Mouse (Mus musculus) hindbrain, postnatal 0 days (tissue): ENCODE data around the gene Rtn4rl1. TPM values are rescaled to one million over a fixed set of nuclear protein-coding genes. Genes with fewer than 3 reads are reported as not detected.

Source experiments
- ATAC-seq: fragments of 200-750 bp; cut with Nextera tagmentation; 2 replicates; pipeline ENCODE4 v1.8.0; 2017; ENCODE audit warnings: mild to moderate bottlenecking, moderate TSS enrichment, moderate library complexity
- DNase-seq: peaks from one replicate; pipeline ENCODE4 v3.0.0-alpha.2; 2015; ENCODE audit warnings: low spot score
- H3K27ac ChIP-seq: fragments of 300-500 bp; sonication (generic); 2 replicates; pipeline ENCODE4 v1.5.1; 2014; ENCODE audit warnings: mild to moderate bottlenecking
- H3K27me3 ChIP-seq: fragments of 300-500 bp; sonication (generic); 2 replicates; pipeline ENCODE4 v1.6.1; 2014; ENCODE audit warnings: low read length, mixed read lengths; ENCODE audit not compliant: insufficient read depth
- H3K36me3 ChIP-seq: fragments of 300-500 bp; sonication (generic); 2 replicates; pipeline ENCODE4 v1.6.1; 2014; ENCODE audit warnings: low read length, mixed read lengths; ENCODE audit not compliant: insufficient read depth
- H3K4me1 ChIP-seq: fragments of 300-500 bp; sonication (generic); 2 replicates; pipeline ENCODE4 v1.6.1; 2014; ENCODE audit warnings: antibody characterized with exemption, low read length, mixed read lengths; ENCODE audit not compliant: insufficient read depth
- H3K4me2 ChIP-seq: fragments of 300-500 bp; sonication (generic); 2 replicates; pipeline ENCODE4 v1.6.1; 2014; ENCODE audit warnings: low read depth, mild to moderate bottlenecking, low read length, moderate library complexity, mixed read lengths
- H3K4me3 ChIP-seq: fragments of 300-500 bp; sonication (generic); 2 replicates; pipeline ENCODE4 v1.5.1; 2014; ENCODE audit warnings: low read length
- H3K9ac ChIP-seq: fragments of 300-500 bp; sonication (generic); replicated peaks from 2 replicates; pipeline ENCODE4 v1.6.1; 2014; ENCODE audit warnings: mild to moderate bottlenecking, low read length, moderate library complexity, mixed read lengths
- H3K9me3 ChIP-seq: fragments of 300-500 bp; sonication (generic); 2 replicates; pipeline ENCODE4 v1.6.1; 2016; ENCODE audit warnings: low read length, mixed read lengths
- CTCF ChIP-seq: IDR thresholded peaks from 2 replicates; pipeline ENCODE4 v1.5.1; 2016; ENCODE audit warnings: antibody characterized with exemption, control low read depth, low read depth
- WGBS: fragments of 180-500 bp; shearing (Covaris S2); extraction: QIAGEN DNeasy Blood & Tissue Kit; methylation state at CpG from one replicate; pipeline ENCODE4 v1.1.7; 2014; 5-methylcytosine and 5-hydroxymethylcytosine counted together
- polyA plus RNA-seq: library from polyadenylated mRNA; unstranded; fragments of >200 nt; fragmentation: Nextera tagmentation; extraction: Ambion mirVana; gene quantifications from 2 replicates; pipeline ENCODE4 v1.2.1, GENCODE M21; 2015
- total RNA-seq: library from RNA; depleted of rRNA; stranded (reverse); fragments of >200 nt; gene quantifications from 2 replicates; pipeline ENCODE4 v1.2.3, GENCODE M21; 2014

Rtn4rl1 gene
- total and polyA plus RNA-seq, 2 experiments from 2014 or later: 10.7 to 13.4 TPM

DNA sequence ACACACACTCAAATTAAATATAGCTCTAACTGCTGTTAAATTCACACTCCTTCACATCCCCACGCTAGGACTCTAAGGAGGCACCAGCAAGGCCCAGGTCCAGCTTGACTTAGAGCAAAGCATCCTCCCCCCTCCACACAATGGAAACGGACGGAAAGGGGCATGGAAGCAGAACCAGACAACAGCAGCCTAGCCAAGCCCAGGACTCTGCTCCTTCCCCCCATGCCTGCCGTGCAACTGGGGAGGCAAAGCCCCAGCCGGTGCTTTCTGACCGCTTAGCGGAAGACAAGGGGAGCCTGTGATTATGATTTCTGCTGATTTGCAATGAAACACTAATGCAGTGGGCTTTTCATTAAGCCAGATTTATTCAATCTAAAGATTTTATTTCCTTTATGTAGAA lies 84.5 kb downstream of the Rtn4rl1 start:
- Histone ChIP-seq H3K4me2 (no peak overlapping the region), H3K4me1 (peaks cover 45% of the 10 kb centered on the region), H3K9ac (no peak overlapping the region), H3K36me3 (no peaks in the 10 kb centered on the region), H3K4me3 (no peak overlapping the region), H3K27me3 (no peaks in the 10 kb centered on the region), H3K27ac (no peak overlapping the region), H3K9me3 (no peaks in the 10 kb centered on the region)
- no peak for DNase-seq
- WGBS: 45% methylated on average over 7 of the region's 7 CpGs
- TF ChIP-seq CTCF: no peak
- ATAC-seq: no peak

DNA sequence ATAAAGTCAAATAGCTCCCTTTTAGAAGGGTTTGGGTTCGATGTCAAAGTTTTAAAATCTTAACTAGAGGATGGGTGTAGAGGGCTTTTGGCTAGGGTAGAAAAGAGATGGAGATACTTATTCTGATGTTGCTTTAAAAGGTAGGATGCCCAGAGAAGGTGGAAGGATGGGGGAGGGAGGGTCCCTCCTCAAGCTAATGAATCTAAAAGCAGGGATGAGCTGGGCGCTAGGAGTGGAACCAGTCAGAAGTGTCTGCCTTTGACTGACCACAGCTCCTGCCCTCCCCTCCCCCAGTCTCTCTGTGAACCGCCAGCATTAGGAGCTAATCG lies 85.4 kb downstream of the Rtn4rl1 start:
- DNase-seq: no peak
- H3K4me1 ChIP-seq: peaks cover 38% of the 10 kb centered on the region
- no peak for ATAC-seq
- H3K27me3 ChIP-seq: no peaks in the 10 kb centered on the region
- H3K9me3 ChIP-seq: no peaks in the 10 kb centered on the region
- H3K4me2 ChIP-seq: peak overlapping the region; percentile 38
- no peak overlapping the region for H3K9ac ChIP-seq
- H3K27ac ChIP-seq: no peak overlapping the region
- peak overlapping the region; percentile 6; the same call in 1 of the 2 replicates for H3K4me3 ChIP-seq
- 19% methylated on average over 4 of the region's 4 CpGs for WGBS
- no peaks in the 10 kb centered on the region for H3K36me3 ChIP-seq
- no peak for TF ChIP-seq CTCF

- ATAC-seq (no peak; the same call in 1 of the 2 replicates), DNase-seq (no peak)
- WGBS: 10% methylated on average over 16 of the region's 16 CpGs
- no peak for TF ChIP-seq CTCF
- H3K36me3 ChIP-seq: no peaks in the 10 kb centered on the region
- H3K4me3 ChIP-seq: peak overlapping the region; percentile 6; the same call in 1 of the 2 replicates
- no peaks in the 10 kb centered on the region for H3K27me3 ChIP-seq
- no peak overlapping the region for H3K9ac ChIP-seq
- peak overlapping the region; percentile 18; the same call in 1 of the 2 replicates for H3K27ac ChIP-seq
- H3K4me2 ChIP-seq: peak overlapping the region; percentile 38
- no peaks in the 10 kb centered on the region for H3K9me3 ChIP-seq
- H3K4me1 ChIP-seq: peaks cover 34% of the 10 kb centered on the region
These were observed 85.9 kb downstream of the Rtn4rl1 start for GRCm38 (mm10) chr11:75279342-75280065.

DNA sequence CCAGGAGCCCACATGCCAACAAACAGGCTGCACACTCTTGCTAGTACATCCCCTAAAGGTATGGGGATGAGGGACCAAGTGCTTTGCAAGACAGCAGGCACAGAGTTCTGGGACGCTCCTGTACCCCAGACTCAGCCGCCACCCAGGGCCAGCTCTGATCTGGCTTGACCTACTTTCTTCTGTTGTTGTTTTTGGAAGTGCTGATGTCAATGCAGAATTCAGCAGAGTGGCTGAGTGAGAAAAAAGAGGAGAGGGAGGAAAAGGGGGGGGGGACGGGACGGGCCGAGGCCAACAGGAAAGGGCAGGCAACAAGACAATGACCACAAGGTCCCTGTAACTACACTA lies 86.5 kb downstream of the Rtn4rl1 start:
- Histone ChIP-seq H3K4me2 (no peak overlapping the region), H3K9ac (no peak overlapping the region), H3K27ac (peak overlapping the region; percentile 18; the same call in 1 of the 2 replicates), H3K36me3 (no peaks in the 10 kb centered on the region), H3K9me3 (no peaks in the 10 kb centered on the region), H3K27me3 (no peaks in the 10 kb centered on the region), H3K4me3 (no peak overlapping the region), H3K4me1 (peaks cover 32% of the 10 kb centered on the region)
- DNase-seq: no peak
- no peak for TF ChIP-seq CTCF
- no peak for ATAC-seq
- WGBS: 38% methylated on average over 5 of the region's 5 CpGs

DNA sequence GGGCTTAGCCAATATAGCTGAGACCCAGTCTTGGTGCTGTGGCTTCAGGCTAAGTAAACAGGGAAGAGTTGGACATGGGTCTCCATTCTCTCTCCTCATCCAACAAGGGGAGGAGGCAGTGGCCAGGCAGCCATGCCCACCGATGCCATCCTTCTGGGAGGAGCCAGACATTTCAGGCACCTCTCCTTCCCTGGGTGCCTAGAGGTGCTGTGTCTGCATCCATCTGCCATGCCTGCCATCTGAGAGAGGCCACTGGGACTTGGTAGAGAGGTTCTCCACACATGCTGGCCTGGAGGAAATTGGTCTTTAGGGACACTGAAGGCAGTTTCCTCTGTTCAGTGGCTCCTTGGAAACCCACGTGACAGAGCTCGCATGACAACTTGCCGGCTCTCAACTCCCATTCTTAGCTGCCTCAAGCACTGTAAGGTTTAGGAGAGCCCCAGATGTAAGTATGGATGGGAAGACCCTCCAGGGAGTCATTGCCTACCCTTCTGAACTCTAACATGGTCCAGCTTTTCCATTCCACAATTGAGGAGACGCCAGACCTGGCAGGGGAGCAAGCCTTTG lies 86.9 kb downstream of the Rtn4rl1 start:
- Histone ChIP-seq H3K27me3 (no peaks in the 10 kb centered on the region), H3K36me3 (no peaks in the 10 kb centered on the region), H3K4me1 (peaks cover 32% of the 10 kb centered on the region), H3K9me3 (no peaks in the 10 kb centered on the region), H3K4me3 (no peak overlapping the region), H3K9ac (no peak overlapping the region), H3K27ac (peak overlapping the region; percentile 8; the same call in 1 of the 2 replicates), H3K4me2 (no peak overlapping the region)
- no peak for ATAC-seq
- no peak for TF ChIP-seq CTCF
- 41% methylated on average over 5 of the region's 5 CpGs for WGBS
- DNase-seq: no peak

- H3K27me3 ChIP-seq: no peaks in the 10 kb centered on the region
- ATAC-seq (0 out of 2 replicates have a peak, but pooled peaks have one; percentile 13), DNase-seq (peak; percentile 64)
- H3K4me3 ChIP-seq: peak overlapping the region; percentile 6
- H3K36me3 ChIP-seq: no peaks in the 10 kb centered on the region
- TF ChIP-seq CTCF: peak; percentile 34; the same call in 1 of the 2 replicates
- peak overlapping the region; percentile 8; the same call in 1 of the 2 replicates for H3K27ac ChIP-seq
- 10% methylated on average over 29 of the region's 29 CpGs for WGBS
- H3K9me3 ChIP-seq: no peaks in the 10 kb centered on the region
- H3K9ac ChIP-seq: no peak overlapping the region; the same call in 1 of the 2 replicates
- H3K4me1 ChIP-seq: peaks cover 32% of the 10 kb centered on the region
- peak overlapping the region; percentile 42 for H3K4me2 ChIP-seq
These were observed 88.0 kb downstream of the Rtn4rl1 start for GRCm38 (mm10) chr11:75281380-75282256.
